Mouse (Mus musculus) spleen, postnatal 14 days (tissue): ENCODE results near the gene Cldn18.

Source experiments
- DNase-seq, 2 experiments: peaks; one replicate each; pipeline ENCODE4 v3.0.0; 2021 to 2022; ENCODE audit warnings: low spot score in 2 of 2

The Cldn18 gene

GRCm38 (mm10) chr9:99717134-99717533 lies at the start of gene Cldn18:
Gene Cldn18 (minus strand): TSS chr9:99717267.
- no peak for DNase-seq

DNA sequence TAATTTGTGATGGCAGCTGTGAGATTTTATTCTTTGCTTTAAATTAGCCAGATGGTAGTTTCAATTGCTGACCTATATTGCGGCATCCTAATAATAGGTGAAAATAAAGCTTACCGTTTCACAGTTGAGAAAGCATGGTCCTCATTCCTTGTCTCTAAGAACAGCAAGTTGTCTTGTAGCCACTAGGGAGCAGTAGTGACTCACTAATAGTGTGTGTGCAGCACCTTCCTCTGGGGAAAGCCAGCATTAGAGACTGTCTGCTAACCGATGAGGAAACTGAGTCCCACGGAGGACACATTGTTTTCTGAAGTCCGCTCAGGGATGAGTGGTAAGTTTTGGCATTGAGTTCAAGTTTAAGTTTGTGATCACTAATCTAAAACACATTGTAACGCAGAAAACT lies 46.5 kb upstream of the Cldn18 start:
- no peak for DNase-seq

DNA sequence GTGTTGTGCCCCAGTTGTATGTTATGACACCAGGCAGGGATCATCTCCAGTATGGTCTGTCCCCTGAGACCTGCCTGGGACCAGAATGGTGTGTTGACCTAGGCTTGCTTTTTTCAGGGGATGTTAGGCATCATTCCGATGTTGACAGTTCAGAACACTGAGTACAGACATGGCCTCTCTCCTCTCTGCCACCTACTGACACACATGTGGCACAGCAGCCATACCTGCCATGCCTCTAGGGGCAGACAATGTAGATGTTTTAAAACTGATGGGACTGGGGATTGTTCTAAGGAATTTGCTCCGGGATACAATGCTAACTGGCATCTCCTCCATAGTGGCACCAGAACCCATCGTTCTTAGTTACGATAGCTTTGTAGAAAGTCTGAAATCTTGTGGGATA lies 33.2 kb upstream of the Cldn18 start:
- DNase-seq: no peak

GRCm38 (mm10) chr9:99748279-99748678 lies 31.2 kb upstream of the Cldn18 start:
- DNase-seq: no peak

DNA sequence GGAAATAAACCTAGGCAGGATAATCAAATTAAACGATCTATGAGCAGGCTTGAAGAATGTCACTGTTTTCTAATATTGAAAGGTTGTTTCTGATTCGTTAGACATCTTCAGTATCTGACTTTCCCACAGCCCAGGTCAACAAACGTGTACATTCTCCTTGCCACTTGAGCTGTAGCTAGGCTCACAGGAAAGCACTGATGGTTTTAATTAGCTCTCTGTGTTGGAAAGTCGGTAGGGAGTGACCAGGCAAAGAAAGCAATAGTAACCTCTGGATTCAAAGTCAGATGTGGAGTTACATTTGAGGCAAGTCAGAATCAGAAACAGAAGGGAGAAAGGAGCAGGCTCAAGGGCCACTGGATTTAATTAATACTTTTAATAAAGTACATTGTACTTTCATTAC lies 30.7 kb upstream of the Cldn18 start:
- no peak for DNase-seq

DNA sequence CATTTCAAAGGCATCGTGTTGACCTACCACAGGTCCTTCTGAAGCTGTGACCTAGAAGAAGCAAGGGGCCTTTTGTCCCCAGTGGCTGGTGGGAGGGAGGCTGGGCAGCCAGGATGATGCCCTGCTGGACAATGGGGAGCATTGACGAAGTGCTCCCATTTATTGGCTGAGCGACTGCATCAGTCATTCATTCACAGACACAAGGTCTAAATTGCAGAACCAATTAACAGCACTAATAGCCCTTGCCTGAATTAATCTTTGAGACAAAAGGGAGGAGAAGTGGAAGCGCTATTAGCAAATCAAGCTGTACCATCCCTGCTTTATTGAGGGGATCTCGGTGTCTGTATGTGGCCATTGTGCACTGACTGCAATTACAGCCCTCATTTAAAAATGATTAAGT lies 27.5 kb upstream of the Cldn18 start:
- DNase-seq: no peak

GRCm38 (mm10) chr9:99729943-99730646 lies 13.0 kb upstream of the Cldn18 start:
- no peak for DNase-seq

GRCm38 (mm10) chr9:99727819-99728218 lies 10.8 kb upstream of the Cldn18 start:
- no peak for DNase-seq

- DNase-seq: no peak
Measured at GRCm38 (mm10) chr9:99725278-99725677, 8.2 kb upstream of the Cldn18 start.

- DNase-seq: no peak
Measured at GRCm38 (mm10) chr9:99720011-99720410, 2.9 kb upstream of the Cldn18 start.

DNA sequence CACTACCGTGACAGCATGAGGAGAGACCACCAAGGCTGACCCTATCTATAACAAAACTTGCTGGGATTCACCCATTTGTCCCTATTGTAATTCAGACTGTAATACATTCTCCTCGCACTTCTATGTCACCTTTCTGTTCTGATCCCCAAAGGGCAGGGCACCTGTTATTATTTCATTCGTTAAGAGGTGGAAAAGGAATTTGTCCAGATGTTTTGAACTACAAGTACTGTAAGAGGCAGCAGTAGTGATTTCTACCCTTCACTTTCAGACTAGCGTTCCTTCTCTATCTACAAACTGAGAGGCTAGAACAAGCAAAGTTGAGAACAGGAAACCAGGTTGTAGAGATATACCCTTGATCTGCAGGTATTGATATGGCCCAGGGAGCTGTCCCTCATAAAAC lies 6.8 kb downstream of the Cldn18 start:
- DNase-seq: no peak

DNA sequence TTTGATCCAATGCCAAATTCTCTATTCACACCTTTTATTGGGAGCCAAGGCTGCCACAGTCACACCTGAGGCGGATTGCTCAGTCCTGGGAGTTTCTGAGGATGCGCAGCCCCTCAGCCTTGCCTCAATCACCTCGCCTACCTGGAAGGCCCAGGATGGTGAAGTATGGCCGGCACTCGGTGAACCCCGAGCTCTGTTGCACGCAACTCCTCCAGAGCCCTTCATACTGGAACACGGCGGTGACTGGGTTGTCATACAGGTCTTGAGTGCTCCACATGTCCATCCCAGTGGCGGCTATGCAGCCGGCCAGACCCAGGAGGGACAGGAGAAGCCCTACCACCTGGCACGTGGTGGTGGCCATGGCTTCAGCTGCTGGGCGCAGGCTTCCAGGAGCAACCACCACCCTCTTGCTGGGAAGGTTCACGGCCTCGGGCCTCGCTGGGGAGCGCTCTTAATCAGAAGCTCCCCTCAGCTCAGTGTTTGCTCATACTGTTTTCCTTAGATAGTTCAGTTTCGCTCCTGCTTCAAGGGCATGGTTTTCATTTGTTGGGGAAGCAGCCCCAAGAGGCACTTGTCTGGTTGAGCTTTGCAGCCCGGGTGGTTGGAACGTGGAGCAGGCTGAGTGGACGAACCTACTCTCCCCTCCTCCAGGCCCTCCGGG lies 7.3 kb downstream of the Cldn18 start:
- DNase-seq: no peak

GRCm38 (mm10) chr9:99707425-99708126 lies 9.5 kb downstream of the Cldn18 start:
- no peak for DNase-seq

DNA sequence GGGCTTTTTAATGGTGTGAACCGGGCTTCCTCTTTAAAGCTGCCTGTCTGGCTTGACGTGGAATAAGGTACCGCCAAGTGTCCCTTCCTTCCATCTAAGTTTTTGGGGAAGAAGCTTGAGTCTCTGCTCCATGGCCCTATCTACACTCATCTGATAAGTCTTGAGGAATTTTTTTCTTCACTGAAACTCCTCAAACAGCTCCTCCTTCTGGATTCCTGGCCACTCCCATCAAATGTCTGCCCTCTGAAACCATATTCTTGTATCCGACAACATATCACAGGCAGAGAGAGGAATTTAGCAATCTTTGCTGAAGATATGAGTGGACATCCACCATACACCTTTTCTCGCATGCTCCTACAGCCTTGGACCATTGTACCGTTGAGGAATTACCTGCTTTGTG lies 10.8 kb downstream of the Cldn18 start:
- no peak for DNase-seq

- DNase-seq: no peak
Measured at GRCm38 (mm10) chr9:99703711-99704110, 13.4 kb downstream of the Cldn18 start.

GRCm38 (mm10) chr9:99702215-99702614 lies 14.9 kb downstream of the Cldn18 start:
- DNase-seq: no peak

DNA sequence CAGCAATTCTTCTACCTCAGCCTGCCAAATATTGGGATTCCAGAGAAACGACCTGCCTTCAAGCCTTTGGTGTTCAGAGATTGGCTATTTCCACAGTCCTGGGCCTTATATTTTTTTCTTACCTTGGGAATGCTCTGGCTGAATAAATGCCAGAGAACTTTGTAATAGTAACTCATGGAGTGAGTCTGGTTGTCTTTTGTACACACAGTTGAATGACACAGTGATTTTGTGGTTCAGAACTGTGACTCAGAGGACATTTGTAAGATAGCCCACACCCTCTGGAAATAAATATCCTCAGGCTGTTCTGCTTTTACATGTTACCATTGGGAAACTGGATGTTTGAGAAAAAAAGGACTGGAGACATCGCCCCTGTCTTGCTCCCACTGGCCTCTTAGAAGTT lies 15.9 kb downstream of the Cldn18 start:
- no peak for DNase-seq

DNA sequence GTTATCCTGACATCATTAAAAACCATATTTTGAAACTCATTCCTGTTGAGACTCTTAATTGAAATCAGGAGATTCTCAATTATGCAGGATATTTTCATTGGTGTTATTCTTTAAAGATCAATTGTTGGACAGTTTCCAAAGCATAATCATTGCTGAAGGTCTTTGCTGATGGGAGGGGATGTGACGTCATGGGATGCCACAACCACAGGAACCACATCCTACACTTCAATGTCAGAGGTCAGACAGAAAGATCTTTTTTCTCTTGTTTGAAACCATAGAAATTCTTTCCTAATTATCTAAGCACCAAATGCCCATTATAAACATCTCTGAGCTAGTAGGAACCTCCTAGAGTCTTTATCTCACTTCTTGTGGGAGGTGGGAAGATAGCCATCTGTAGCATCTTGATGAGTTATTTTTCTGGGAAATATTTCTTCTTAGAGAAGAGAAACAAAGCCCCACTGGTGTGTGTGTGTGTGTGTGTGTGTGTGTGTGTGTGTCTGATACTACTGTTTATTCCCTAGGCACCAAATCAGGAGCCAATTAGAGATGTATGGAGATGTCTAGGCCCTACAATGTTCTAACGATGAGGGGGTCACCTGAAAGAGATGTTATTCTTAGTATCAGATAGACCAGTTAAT lies 17.2 kb downstream of the Cldn18 start:
- DNase-seq: no peak

GRCm38 (mm10) chr9:99694961-99695360 lies 22.1 kb downstream of the Cldn18 start:
- no peak for DNase-seq

GRCm38 (mm10) chr9:99690386-99690785 lies 26.7 kb downstream of the Cldn18 start:
- DNase-seq: no peak

- DNase-seq: no peak
Measured at GRCm38 (mm10) chr9:99689796-99690195, 27.3 kb downstream of the Cldn18 start.

DNA sequence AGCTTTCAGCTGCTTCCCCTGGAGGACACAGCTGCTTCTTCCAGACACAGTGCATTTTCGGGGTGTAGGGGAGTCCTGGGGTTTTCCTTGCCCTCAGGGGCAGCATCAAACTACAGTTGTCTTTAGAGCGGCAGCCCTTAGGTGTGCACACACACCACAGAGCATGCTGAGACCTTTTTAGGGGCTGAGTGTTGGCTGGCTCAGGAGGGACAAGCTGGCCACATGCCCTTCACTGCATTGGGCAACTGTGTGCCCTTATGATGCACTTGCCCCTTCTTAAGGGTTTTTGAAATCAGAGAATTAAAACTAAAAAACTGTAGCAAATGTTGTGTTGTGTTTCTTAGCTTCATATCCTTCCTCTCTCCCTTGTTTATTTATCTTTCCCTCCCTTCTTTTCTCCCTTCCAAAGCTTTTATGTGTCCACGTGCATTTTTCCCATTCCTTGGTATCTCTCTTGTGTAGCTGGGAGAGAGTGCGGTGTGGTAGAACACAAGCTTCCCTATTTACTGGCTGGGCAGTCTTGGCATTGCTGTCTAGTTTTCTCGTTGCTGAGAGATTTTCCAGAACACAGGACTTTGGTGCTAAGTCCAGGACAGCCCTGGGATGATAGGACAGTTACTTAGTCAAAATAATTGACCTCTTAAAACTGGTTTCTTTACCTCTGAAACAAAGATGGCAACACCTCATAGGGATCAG lies 31.4 kb downstream of the Cldn18 start:
- no peak for DNase-seq
